Mouse (Mus musculus): Measurements from ENCODE around the gene Fkbp4.

DNA sequence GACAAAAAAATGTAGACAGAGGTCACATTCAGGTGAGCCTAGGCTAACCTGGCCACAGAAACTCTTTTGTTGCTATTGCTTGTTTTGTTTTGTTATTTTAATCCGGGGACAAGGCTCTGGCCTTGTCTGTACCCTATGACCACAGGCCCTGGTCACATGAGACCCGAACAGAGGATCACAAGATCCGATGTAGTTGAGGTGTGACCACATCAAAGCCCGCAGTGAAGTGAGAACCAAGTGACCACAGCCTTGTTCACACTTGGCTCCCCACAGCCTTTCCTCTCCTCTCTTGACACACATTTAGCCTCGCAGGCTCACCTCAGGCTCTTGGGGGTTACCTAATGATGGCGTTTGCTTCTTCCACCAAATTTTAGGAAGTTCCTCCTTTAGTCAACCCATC is 35.6 kb upstream of the Fkbp4 start:
- no peak for TF ChIP-seq EP300 (IDR thresholded peaks at IDR 0.05; ENCODE audit: insufficient read depth, low read depth, low read length)
- no peak for TF ChIP-seq POLR2A (IDR thresholded peaks at IDR 0.05; ENCODE audit: insufficient read depth, low read depth, low read length)
- no peak for TF ChIP-seq CTCF (IDR thresholded peaks at IDR 0.05)
